Mouse (Mus musculus): ENCODE data around the gene Kif5a.

DNA sequence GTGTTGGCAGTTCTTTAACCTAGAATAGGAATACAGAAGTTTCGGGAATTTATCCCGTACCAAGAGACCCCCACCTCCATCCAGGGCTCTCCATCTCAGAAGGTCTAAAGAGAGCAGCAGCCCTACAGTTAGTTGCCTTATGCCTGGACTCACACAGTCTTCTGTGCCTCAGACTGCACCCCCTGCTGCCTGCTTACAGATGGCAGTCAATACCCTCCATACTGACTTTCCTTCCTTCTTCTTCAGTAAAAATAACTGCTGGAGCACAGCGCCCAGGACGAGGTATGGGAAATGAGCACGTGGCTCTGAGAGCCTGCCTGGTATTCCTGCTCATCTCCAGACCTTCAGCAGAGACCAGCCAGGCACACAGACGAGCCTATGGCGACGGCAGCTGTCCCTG is 62.9 kb downstream of the Kif5a start:
- TF ChIP-seq CTCF (IDR thresholded peaks at IDR 0.05) (no peak), POLR2A (IDR thresholded peaks at IDR 0.05; ENCODE audit: insufficient read depth, low read depth, low read length) (no peak), EP300 (IDR thresholded peaks at IDR 0.05; ENCODE audit: insufficient read depth, low read depth, low read length) (no peak)
